In the genomic region with DNA sequence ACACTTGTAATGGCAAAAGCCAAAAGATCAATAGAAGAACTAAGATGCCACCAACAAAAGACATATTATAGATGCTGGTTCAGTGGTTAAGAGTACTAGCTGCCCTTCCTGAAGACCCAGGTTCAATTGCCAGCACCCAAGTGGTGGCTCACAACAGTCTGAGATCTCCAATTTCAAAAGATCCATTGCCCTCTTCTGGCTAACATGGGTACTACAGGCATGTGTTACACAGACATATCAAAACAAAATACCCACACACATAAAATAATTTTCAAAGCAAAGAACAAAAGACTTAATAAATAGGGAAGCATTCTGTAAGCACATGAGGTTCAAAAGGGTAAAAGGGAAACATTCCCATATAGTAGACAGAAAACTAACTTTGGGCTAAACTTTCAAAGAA, we compare ENCODE assay signal across 19 mouse cellular contexts. TPM values are rescaled to one million over a fixed set of nuclear protein-coding genes. Genes with fewer than 3 reads are reported as not detected.
DNase-seq lines count a peak whose midpoint lies in the region; ATAC-seq and TF ChIP-seq lines count a peak whose summit lies in the region.
"Had no signal": no experiment of that assay in that cellular context is flagged by ENCODE, and none has a peak within 500 bp of the region (broad histone marks: within the 10 kb centered on the region; RNA-seq: fewer than 3 reads in every experiment).

No protein-coding gene starts in this region.

- no peaks in the 10 kb centered on the region for H3K27me3 ChIP-seq in hindbrain, postnatal 0 days (ENCODE audit: insufficient read depth, low read length)
- H3K27me3 ChIP-seq in hindbrain, embryonic 12.5 days, result no peaks in the 10 kb centered on the region
- H3K27me3 ChIP-seq in lung, embryonic 14.5 days (ENCODE audit: insufficient read depth, low read length), result no peaks in the 10 kb centered on the region
- H3K27me3 ChIP-seq: kidney, embryonic 15.5 days; midbrain, embryonic 12.5 days had no signal

- H3K4me2 ChIP-seq in hindbrain, postnatal 0 days (ENCODE audit: low read depth, low read length), result no peak overlapping the region
- no peak overlapping the region for H3K4me2 ChIP-seq in hindbrain, embryonic 12.5 days (replicated peaks)
- no peak overlapping the region for H3K4me2 ChIP-seq in lung, embryonic 14.5 days
- H3K4me2 ChIP-seq: kidney, embryonic 15.5 days; midbrain, embryonic 12.5 days had no signal

- TF ChIP-seq CTCF in hindbrain, postnatal 0 days (IDR thresholded peaks at IDR 0.05; ENCODE audit: low read depth), result peak; percentile 11; the same call in 1 of the 2 replicates
- TF ChIP-seq CTCF in lung, embryonic 14.5 days (IDR thresholded peaks at IDR 0.05; ENCODE audit: low read depth), result peak; percentile 39

- H3K9me3 ChIP-seq in hindbrain, postnatal 0 days (ENCODE audit: low read length), result no peaks in the 10 kb centered on the region
- H3K9me3 ChIP-seq in hindbrain, embryonic 12.5 days (replicated peaks), result no peaks in the 10 kb centered on the region
- H3K9me3 ChIP-seq in lung, embryonic 14.5 days (ENCODE audit: low read depth, low read length), result no peaks in the 10 kb centered on the region
- H3K9me3 ChIP-seq: embryonic facial prominence, embryonic 10.5 days; kidney, embryonic 15.5 days; limb, embryonic 10.5 days; midbrain, embryonic 12.5 days had no signal

- DNase-seq in hindbrain, postnatal 0 days (ENCODE audit: low spot score), result no peak
- no peak for DNase-seq in lung, embryonic 14.5 days
- DNase-seq in lung, postnatal 10 days, result no peak
- DNase-seq in B cell, adult 2 months, result peak; percentile 0 to 8
- peak; percentile 44 for DNase-seq in ZHBTc4 (ENCODE audit: low read depth, low spot score)
- DNase-seq in testis, postnatal 14 days (ENCODE audit: low spot score), result no peak
- DNase-seq in adrenal gland, postnatal 10 days, result no peak
- DNase-seq: cerebellum, adult 11 months; cerebellum, postnatal 25 days; heart, postnatal 4 days; thymus, adult 18-20 months had no signal

- no peak for ATAC-seq in hindbrain, postnatal 0 days
- no peak for ATAC-seq in hindbrain, embryonic 12.5 days (ENCODE audit: low FRiP score)
- ATAC-seq in lung, embryonic 14.5 days (ENCODE audit: insufficient read depth), result no peak
- ATAC-seq: forebrain, embryonic 14.5 days had no signal

- H3K9ac ChIP-seq in hindbrain, postnatal 0 days (replicated peaks; ENCODE audit: low read length), result no peak overlapping the region
- H3K9ac ChIP-seq in hindbrain, embryonic 12.5 days, result no peak overlapping the region
- no peak overlapping the region for H3K9ac ChIP-seq in lung, embryonic 14.5 days
- H3K9ac ChIP-seq: kidney, embryonic 15.5 days; midbrain, embryonic 12.5 days had no signal

- H3K4me3 ChIP-seq in hindbrain, postnatal 0 days (ENCODE audit: low read length), result no peak overlapping the region
- no peak overlapping the region for H3K4me3 ChIP-seq in hindbrain, embryonic 12.5 days
- no peak overlapping the region for H3K4me3 ChIP-seq in lung, embryonic 14.5 days (ENCODE audit: low read depth, low read length)
- H3K4me3 ChIP-seq: embryonic facial prominence, embryonic 10.5 days; kidney, embryonic 15.5 days; limb, embryonic 10.5 days; midbrain, embryonic 12.5 days; myocyte had no signal

- H3K4me1 ChIP-seq in hindbrain, postnatal 0 days (ENCODE audit: insufficient read depth, low read length), result no peaks in the 10 kb centered on the region
- no peaks in the 10 kb centered on the region for H3K4me1 ChIP-seq in hindbrain, embryonic 12.5 days
- no peaks in the 10 kb centered on the region for H3K4me1 ChIP-seq in lung, embryonic 14.5 days (ENCODE audit: insufficient read depth)
- H3K4me1 ChIP-seq: embryonic facial prominence, embryonic 10.5 days; kidney, embryonic 15.5 days; limb, embryonic 10.5 days; midbrain, embryonic 12.5 days had no signal

- H3K27ac ChIP-seq in hindbrain, postnatal 0 days, result no peak overlapping the region
- H3K27ac ChIP-seq in hindbrain, embryonic 12.5 days, result no peak overlapping the region
- H3K27ac ChIP-seq in lung, embryonic 14.5 days (ENCODE audit: low read depth), result no peak overlapping the region
- H3K27ac ChIP-seq: embryonic facial prominence, embryonic 10.5 days; kidney, embryonic 15.5 days; limb, embryonic 10.5 days; macrophage; midbrain, embryonic 12.5 days had no signal

- H3K36me3 ChIP-seq in hindbrain, postnatal 0 days (ENCODE audit: insufficient read depth, low read length), result no peaks in the 10 kb centered on the region
- H3K36me3 ChIP-seq in hindbrain, embryonic 12.5 days, result no peaks in the 10 kb centered on the region
- no peaks in the 10 kb centered on the region for H3K36me3 ChIP-seq in lung, embryonic 14.5 days (ENCODE audit: insufficient read depth)
- H3K36me3 ChIP-seq: midbrain, embryonic 12.5 days had no signal

RNA-seq across cellular contexts. Expression of gene Gpc3, which starts 26.1 kb away (rescaled TPM):
- 15.6 and 33.3 TPM in 2 replicates for total RNA-seq in hindbrain, postnatal 0 days (2014; rRNA removed)
- polyA plus RNA-seq in hindbrain, postnatal 0 days (2015; fragmentation: Nextera tagmentation; extraction: Ambion mirVana), result 82.4 and 86.1 TPM in 2 replicates
- polyA plus RNA-seq in hindbrain, embryonic 12.5 days (2016; fragmentation: Nextera tagmentation; extraction: Ambion mirVana), result 330 and 398 TPM in 2 replicates
- polyA plus RNA-seq in lung, embryonic 14.5 days (2014; fragmentation: Nextera tagmentation; extraction: Ambion mirVana), result 538 and 552 TPM in 2 replicates
- 100 to 1,000 TPM in 1 of 2 experiments, 10 to 100 TPM in 1; 96.6 to 113 TPM for total RNA-seq in adrenal gland, postnatal 10 days (2021)
- polyA plus RNA-seq: macrophage, myocyte had no signal

Comparison
In these comparisons a context has a peak if more than half of its experiments do, and no peak if none do; other contexts are left out.
1. DNase-seq: peak in B cell, adult 2 months (2 of 2) and ZHBTc4 (single experiment); none in hindbrain, postnatal 0 days (single experiment), lung, embryonic 14.5 days (single experiment), lung, postnatal 10 days (single experiment), testis, postnatal 14 days (single experiment) and adrenal gland, postnatal 10 days (single experiment).